Mouse (Mus musculus) heart, adult 2 months (tissue): ENCODE measurements around the gene Myo18b. TPM values are rescaled to one million over a fixed set of nuclear protein-coding genes. Genes with fewer than 3 reads are reported as not detected.

Experiments used
- DNase-seq, 2 experiments: peaks; one replicate each; pipeline ENCODE4 v3.0.0; 2021
- H3K27ac ChIP-seq: fragments of 200-600 bp; 2 replicates; pipeline ENCODE4 v1.8.1; 2022
- H3K27me3 ChIP-seq: fragments of 200-500 bp; 2 replicates; pipeline ENCODE4 v1.6.1; 2012; ENCODE audit warnings: mild to moderate bottlenecking, low read length, inconsistent platforms, mixed read lengths; ENCODE audit not compliant: control insufficient read depth, insufficient read depth
- H3K36me3 ChIP-seq: fragments of 200-500 bp; 2 replicates; pipeline ENCODE4 v1.6.1; 2012; ENCODE audit warnings: low read length, inconsistent platforms; ENCODE audit not compliant: control insufficient read depth, insufficient read depth
- H3K4me1 ChIP-seq: fragments of 200-500 bp; 2 replicates; pipeline ENCODE4 v1.6.1; 2011; ENCODE audit warnings: low read length; ENCODE audit not compliant: control insufficient read depth, insufficient read depth
- H3K4me3 ChIP-seq: fragments of 200-600 bp; 2 replicates; pipeline ENCODE4 v1.8.1; 2022
- H3K79me2 ChIP-seq: fragments of 200-500 bp; replicated peaks from 2 replicates; pipeline ENCODE4 v1.6.1; 2012; ENCODE audit warnings: mild to moderate bottlenecking, inconsistent platforms, low read length, moderate library complexity, mixed read lengths; ENCODE audit not compliant: control insufficient read depth, insufficient read depth
- H3K9ac ChIP-seq: fragments of 200-500 bp; 2 replicates; pipeline ENCODE4 v1.6.1; 2012; ENCODE audit warnings: low read depth, mild to moderate bottlenecking, control low read depth, inconsistent platforms, low read length, mixed read lengths
- CTCF ChIP-seq: fragments of 200-600 bp; IDR thresholded peaks from 2 replicates; pipeline ENCODE4 v1.8.1; 2022; ENCODE audit warnings: antibody characterized with exemption, mild to moderate bottlenecking, moderate library complexity
- EP300 ChIP-seq: fragments of 200-500 bp; IDR thresholded peaks from 2 replicates; pipeline ENCODE4 v1.6.1; 2011; ENCODE audit warnings: low read depth, low read length, control low read depth; ENCODE audit not compliant: insufficient read depth
- POLR2A ChIP-seq: fragments of 200-500 bp; IDR thresholded peaks from 2 replicates; pipeline ENCODE4 v1.6.1; 2011; ENCODE audit warnings: mild to moderate bottlenecking, low read depth, low read length, control low read depth; ENCODE audit not compliant: insufficient read depth
- WGBS: fragments of 180-500 bp; shearing (Covaris S2); methylation state at CpG from one replicate; pipeline ENCODE4 v1.1.7; 2018; 5-methylcytosine and 5-hydroxymethylcytosine counted together
- intact Hi-C: fragments of 180-260 bp; cut with DNase I; formaldehyde crosslinking; loops from one replicate; pipeline ENCODE4 v1.15.1; 2025
- polyA plus RNA-seq: library from polyadenylated mRNA; depleted of rRNA; stranded (reverse); fragments of >200 nt; gene quantifications from 2 replicates; pipeline ENCODE4 v1.2.3, GENCODE M21; 2012
- total RNA-seq, 2 experiments: library from RNA; stranded (reverse); gene quantifications; 2 replicates each; pipeline ENCODE4 v1.2.3; 2021

Gene Myo18b
- total and polyA plus RNA-seq, 3 experiments, result 74.3 to 235 (median 198) TPM

DNA sequence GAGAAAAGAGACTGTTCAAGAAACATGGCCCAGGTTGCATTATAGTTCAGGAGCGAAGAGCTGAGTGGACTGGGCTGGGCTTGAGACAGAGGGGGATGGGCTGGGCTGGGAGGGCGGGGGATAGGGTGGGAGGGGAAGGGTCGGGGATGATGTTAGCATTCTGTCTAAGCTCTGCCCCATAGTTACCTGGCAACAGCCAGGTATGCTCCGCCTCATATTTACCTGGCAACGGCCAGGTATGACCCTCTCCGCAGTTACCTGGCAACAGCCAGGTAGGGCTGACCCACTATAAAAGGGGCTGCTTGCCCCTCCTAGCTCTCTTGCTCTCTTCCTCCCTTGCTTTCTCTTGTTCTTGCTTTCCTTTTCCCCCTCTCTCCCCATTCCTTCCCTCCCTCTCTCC is 239.4 kb downstream of the Myo18b start:
- Histone ChIP-seq H3K27ac (no peak overlapping the region), H3K36me3 (no peaks in the 10 kb centered on the region), H3K27me3 (no peaks in the 10 kb centered on the region; the same call in 1 of the 2 replicates), H3K9ac (no peak overlapping the region), H3K4me1 (no peaks in the 10 kb centered on the region), H3K79me2 (no peaks in the 10 kb centered on the region), H3K4me3 (no peak overlapping the region)
- TF ChIP-seq POLR2A (no peak), CTCF (no peak), EP300 (no peak)
- WGBS, result 8% methylated on average over 6 of the region's 6 CpGs
- no peak for DNase-seq
- intact Hi-C loops, result loop anchor here (10.0 kb wide), 1 partner anchor 192 kb away; no protein-coding TSS in a partner anchor

DNA sequence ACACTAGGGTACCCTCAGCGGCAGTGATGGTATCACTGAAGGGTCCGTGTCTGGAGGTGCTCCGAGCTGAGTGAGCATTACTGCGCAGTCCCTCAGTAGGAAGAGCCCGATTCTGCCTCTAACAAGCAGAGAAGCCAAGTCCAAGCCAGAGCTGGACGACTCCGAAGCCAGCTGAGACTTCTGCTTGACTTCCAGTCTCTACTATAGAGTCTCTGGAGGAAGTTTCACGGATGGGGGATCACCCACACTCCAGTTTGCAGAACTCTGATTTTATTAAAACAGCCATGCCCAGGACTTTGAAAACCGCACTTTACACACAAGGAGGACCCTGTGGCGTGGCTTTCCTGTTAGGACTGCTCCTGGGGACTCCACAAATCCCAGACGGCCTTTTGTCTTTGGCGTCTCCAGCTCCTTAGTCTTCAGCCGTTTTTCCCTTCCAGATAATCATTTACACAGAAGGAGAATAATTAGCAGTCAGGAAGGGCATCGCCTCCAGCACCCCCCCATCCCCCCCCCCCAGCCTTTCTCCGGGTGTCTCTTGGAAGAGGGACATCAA is 240.1 kb downstream of the Myo18b start:
- H3K27me3 ChIP-seq, result no peaks in the 10 kb centered on the region; the same call in 1 of the 2 replicates
- H3K4me3 ChIP-seq, result no peak overlapping the region
- intact Hi-C loops, result loop anchor here (10.0 kb wide), 1 partner anchor 191 kb away; no protein-coding TSS in a partner anchor
- 2% methylated on average over 15 of the region's 15 CpGs for WGBS
- TF ChIP-seq EP300 (no peak), CTCF (no peak), POLR2A (no peak)
- H3K79me2 ChIP-seq, result no peaks in the 10 kb centered on the region
- DNase-seq, result no peak
- H3K36me3 ChIP-seq, result no peaks in the 10 kb centered on the region
- H3K4me1 ChIP-seq, result no peaks in the 10 kb centered on the region
- H3K9ac ChIP-seq, result no peak overlapping the region
- H3K27ac ChIP-seq, result no peak overlapping the region

DNA sequence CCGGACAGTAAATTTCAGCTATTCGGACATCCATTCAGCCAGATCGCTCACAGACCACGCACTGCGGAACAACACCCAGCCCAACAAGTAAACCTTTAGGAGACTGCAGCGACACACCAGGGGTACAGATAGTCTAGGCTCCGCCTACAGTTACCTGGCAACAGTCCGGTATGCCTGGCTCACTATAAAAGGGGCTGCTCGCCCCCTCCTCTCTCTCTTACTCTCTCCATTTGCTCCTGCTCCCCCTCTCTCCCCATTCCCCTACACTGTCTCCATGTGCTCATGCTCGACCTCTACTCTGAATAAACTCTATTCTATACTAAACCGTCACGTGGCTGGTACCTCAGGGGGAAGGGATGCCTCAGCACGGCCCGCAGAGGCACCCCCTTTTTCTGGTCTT is 240.6 kb downstream of the Myo18b start:
- Histone ChIP-seq H3K9ac (no peak overlapping the region), H3K4me3 (no peak overlapping the region), H3K27me3 (no peaks in the 10 kb centered on the region; the same call in 1 of the 2 replicates), H3K4me1 (no peaks in the 10 kb centered on the region), H3K36me3 (no peaks in the 10 kb centered on the region), H3K27ac (no peak overlapping the region), H3K79me2 (no peaks in the 10 kb centered on the region)
- TF ChIP-seq POLR2A (no peak), EP300 (no peak), CTCF (no peak)
- intact Hi-C loops, result loop anchor here (10.0 kb wide), 1 partner anchor 191 kb away; no protein-coding TSS in a partner anchor
- DNase-seq, result no peak
- 5% methylated on average over 14 of the region's 14 CpGs for WGBS

DNA sequence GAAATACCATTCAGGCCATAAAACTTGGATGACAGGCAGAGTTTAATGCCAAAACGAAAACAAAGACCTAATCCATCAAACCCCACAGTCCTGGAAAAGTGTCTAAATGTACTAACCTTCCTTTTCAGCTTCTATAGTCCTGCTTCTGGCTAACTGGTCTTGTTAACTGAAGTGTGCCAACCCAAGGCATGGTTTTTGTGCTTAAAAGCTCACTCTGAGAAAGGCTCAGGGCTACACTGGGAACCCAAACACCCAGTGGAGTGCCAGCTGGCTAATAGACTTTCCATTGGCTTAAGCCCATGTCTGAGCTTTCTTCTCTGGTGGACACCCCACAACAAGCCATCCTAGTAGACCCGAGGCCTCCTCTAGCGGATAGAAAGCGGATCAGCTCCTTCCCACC is 244.1 kb downstream of the Myo18b start:
- Histone ChIP-seq H3K9ac (no peak overlapping the region), H3K79me2 (no peaks in the 10 kb centered on the region), H3K27ac (no peak overlapping the region), H3K4me1 (no peaks in the 10 kb centered on the region), H3K27me3 (no peaks in the 10 kb centered on the region; the same call in 1 of the 2 replicates), H3K36me3 (no peaks in the 10 kb centered on the region), H3K4me3 (no peak overlapping the region)
- 69% methylated on average over 4 of the region's 4 CpGs for WGBS
- DNase-seq, result no peak
- intact Hi-C loops, result loop anchor here (10.0 kb wide), 1 partner anchor 187 kb away; no protein-coding TSS in a partner anchor
- TF ChIP-seq POLR2A (no peak), CTCF (no peak), EP300 (no peak)

DNA sequence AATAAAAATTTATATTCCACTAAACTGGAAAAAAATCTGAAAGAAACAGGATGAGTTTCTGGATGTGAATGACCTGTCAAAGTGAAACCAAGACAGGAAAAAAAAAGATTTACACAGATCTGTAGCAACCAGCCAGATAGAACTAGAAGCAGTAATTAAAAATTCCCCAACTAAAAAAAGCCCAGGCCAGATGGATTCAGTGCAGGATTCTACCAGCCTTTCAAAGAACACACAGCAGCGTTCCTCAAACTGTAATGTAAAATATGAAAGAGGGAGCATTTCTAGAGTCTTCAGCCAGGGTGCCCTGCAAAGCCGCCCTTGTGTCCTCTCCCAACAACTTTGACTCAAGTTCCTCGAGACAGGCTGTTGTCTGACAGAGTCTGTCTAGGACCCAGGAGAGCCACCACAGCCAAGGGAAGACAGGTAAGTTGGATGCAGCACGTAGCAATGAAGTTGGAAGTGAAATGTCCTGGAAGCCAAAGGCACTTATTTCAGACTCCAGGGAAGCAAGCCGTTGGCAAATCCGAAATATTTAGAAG is 246.9 kb downstream of the Myo18b start:
- TF ChIP-seq EP300, result no peak
- TF ChIP-seq POLR2A, result no peak
- no peak for TF ChIP-seq CTCF
- no peaks in the 10 kb centered on the region for H3K36me3 ChIP-seq
- no peak for DNase-seq
- intact Hi-C loops, result no loop called here
- no peak overlapping the region for H3K9ac ChIP-seq
- H3K4me1 ChIP-seq, result no peaks in the 10 kb centered on the region
- H3K27ac ChIP-seq, result no peak overlapping the region
- no peaks in the 10 kb centered on the region for H3K79me2 ChIP-seq
- 74% methylated on average over 6 of the region's 6 CpGs for whole genome bisulfite sequencing
- no peak overlapping the region for H3K4me3 ChIP-seq
- no peaks in the 10 kb centered on the region for H3K27me3 ChIP-seq

DNA sequence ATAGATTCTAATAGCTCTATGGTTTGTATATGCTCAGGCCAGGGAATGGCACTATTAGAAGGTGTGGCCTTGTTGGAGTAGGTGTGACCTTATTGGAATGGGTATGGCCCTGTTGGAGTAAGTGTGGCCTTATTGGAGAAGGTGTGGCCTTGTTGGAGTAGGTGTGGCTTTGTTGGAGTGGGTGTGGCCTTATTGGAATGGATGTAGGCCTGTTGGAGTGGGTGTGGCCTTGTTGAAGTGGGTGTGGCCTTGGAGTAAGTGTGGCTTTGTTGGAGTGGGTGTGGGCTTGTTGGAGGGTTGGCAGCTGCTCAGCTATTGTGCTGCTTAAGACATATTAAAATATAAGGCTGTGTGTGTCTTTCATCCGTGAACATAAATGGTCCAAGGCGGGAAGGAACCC is 249.3 kb downstream of the Myo18b start:
- intact Hi-C loops, result no loop called here
- Histone ChIP-seq H3K79me2 (no peaks in the 10 kb centered on the region), H3K9ac (no peak overlapping the region), H3K27me3 (no peaks in the 10 kb centered on the region), H3K4me3 (no peak overlapping the region), H3K27ac (no peak overlapping the region), H3K36me3 (no peaks in the 10 kb centered on the region), H3K4me1 (no peaks in the 10 kb centered on the region)
- TF ChIP-seq CTCF, result no peak
- TF ChIP-seq POLR2A, result no peak
- TF ChIP-seq EP300, result no peak
- no peak for DNase-seq
- WGBS, result 91% methylated on average over 2 of the region's 2 CpGs
